Mouse (Mus musculus) heart, adult 18-20 months (tissue): Measurements from ENCODE around the gene Slc17a7. TPM values are rescaled to one million over a fixed set of nuclear protein-coding genes. Genes with fewer than 3 reads are reported as not detected.
"Not testable (repeated sequence)": the region's sequence is repeated elsewhere in the genome, so short reads cannot be mapped to it uniquely, and the experiment has no call there.

Experiments
- DNase-seq, 2 experiments: peaks; one replicate each; pipeline ENCODE4 v3.0.0; 2021 to 2022; ENCODE audit warnings: mixed read lengths in 1 of 2
- long read RNA-seq, 2 experiments: library from polyadenylated mRNA; stranded (forward); transcript quantifications; one replicate each; pipeline ENCODE4 v2.0.0; 2021
- total RNA-seq, 2 experiments: library from RNA; stranded (reverse); gene quantifications; 2 replicates each; pipeline ENCODE4 v1.2.3; 2021

The Slc17a7 gene
- 10 to 100 TPM; 29.7 to 32.4 TPM for total RNA-seq
- long read RNA-seq, experiment 1, transcript Slc17a7-201 (12 exons, 2,915 nt): major isoform, 27 of 35 reads
- long read RNA-seq, experiment 1, partial matches to known transcripts: 1 of 35 reads
- long read RNA-seq, experiment 1, other reads (novel, unspliced or antisense): 7 of 35 reads
- long read RNA-seq, experiment 2, transcript Slc17a7-201 (12 exons, 2,915 nt): major isoform, 8 of 14 reads
- long read RNA-seq, experiment 2, partial matches to known transcripts: 2 of 14 reads
- long read RNA-seq, experiment 2, other reads (novel, unspliced or antisense): 3 of 14 reads

GRCm38 (mm10) chr7:45163735-45164490 is at the start of gene Slc17a7:
TSS of gene Slc17a7 (plus strand) at chr7:45163949.
- DNase-seq: no peak

- no peak for DNase-seq
Observed at GRCm38 (mm10) chr7:45117566-45117965, 46.2 kb upstream of the Slc17a7 start.

- no peak for DNase-seq
Observed at GRCm38 (mm10) chr7:45118336-45118735, 45.4 kb upstream of the Slc17a7 start.

- DNase-seq: no peak
Observed at GRCm38 (mm10) chr7:45119780-45120709, 43.7 kb upstream of the Slc17a7 start.

GRCm38 (mm10) chr7:45121404-45121803 is 42.3 kb upstream of the Slc17a7 start:
- DNase-seq: peak; percentile 56 to 90

DNA sequence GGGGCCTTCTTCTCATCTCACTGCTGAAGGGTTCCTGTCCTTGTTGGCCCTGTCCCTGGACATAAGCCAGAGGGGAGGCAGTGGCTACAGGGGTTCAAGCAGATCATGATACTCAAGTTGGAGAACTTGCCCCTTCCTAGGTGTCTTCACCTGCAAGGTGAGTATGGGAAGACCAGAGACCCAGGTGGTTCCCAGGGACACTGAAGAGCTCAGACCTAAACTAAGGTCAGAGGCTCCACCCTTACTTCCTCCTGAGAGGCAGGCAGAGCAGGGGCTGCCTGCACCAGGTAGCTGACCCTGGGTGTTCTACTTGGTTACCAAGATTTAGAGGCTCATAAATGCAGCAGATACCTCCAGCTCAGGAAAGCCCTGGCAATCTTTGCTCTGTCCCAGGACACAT is 41.8 kb upstream of the Slc17a7 start:
- no peak for DNase-seq

DNA sequence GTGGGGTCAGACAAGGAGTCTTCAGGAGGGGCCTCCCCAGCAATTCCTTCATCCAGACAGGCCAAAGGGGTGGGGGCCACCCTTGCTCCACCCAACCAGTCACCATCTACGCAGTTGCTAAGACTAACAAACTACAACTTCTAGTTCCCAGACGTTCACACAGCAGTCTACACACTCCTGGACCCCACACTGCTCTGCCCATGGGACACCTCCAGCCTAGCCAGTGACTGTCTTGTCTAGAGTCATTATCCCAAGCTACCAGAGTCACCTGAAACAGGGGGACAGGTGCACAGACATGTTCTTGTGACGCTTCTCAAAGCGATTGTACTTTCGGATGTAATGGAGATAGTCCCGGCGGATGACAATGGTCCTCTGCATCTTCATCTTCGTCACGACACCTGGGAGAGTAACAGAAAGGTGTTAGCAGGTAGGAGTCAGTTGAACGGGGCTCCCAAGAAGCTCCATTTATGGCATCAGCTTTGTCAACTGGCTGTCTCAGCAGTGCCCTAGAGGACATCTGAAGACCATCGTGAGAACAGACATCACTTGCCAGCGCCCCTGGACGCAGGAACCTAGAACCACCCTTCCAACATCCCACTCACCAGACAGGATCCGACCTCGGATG is 41.1 kb upstream of the Slc17a7 start:
- no peak for DNase-seq

DNA sequence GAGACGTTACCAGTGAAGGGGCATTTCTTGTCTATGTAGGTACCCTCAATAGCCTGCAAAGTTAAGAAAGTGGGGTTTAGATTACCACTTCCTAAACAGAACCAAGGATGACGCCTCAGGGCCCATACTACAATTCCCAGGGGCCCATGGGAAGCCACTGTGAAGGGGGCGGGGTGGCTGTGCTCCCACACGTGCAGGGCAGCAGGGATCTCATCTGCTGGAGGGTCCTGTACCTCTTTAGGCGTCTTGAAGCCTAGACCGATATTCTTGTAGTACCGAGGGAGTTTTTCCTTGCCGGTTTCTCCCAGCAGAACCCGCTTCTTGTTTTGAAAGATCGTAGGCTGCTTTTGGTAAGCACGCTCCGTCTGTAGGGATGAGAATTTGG is 40.6 kb upstream of the Slc17a7 start:
- DNase-seq: no peak

DNA sequence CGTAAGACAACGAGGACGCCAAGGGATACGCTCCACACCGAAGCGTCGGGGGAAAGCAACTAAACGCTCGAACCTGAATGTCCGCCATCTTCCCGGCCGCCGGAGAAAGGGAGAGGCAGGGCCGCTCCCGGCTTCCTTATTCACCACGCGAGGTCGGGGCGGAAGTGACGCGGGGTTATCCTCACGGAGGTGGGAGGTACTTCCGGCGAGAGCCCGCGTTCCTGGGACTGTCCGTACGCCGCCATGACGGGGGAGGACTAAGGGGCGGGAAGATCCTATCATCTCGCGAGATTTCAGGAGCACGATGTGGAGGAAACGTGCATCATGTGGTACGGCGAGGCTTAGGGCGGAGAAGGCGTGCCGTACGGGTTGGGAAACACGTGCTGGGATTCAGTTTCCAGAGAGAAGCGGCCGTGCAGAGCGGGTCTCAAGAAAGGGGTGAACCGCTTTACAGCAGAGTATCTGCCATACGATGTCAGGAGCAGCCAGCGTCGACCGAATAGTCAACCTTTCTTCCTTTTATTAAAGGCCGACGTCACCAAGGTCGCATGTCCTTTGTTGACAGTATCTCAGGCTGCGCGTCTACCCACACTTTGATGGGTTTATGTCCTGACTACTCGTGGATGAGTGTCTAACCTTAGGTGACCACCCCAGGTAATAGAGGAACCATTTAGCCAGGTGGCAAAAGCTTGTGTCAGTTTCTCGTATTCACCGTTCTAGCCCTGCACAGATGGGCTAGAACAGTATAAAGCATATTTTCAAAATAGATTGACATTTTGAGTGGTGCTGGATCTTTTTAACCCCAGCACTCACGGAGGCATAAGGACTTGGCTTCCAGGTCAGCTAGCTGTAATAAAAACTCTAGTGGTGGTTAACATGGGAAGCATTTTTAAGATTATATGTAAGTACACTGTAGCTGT is 39.3 kb upstream of the Slc17a7 start, which contains the start of gene Rps11:
TSS of gene Rps11 (minus strand) at position 216 of the 920 bp plus-strand sequence.
- peak; percentile 99 to 100 for DNase-seq

DNA sequence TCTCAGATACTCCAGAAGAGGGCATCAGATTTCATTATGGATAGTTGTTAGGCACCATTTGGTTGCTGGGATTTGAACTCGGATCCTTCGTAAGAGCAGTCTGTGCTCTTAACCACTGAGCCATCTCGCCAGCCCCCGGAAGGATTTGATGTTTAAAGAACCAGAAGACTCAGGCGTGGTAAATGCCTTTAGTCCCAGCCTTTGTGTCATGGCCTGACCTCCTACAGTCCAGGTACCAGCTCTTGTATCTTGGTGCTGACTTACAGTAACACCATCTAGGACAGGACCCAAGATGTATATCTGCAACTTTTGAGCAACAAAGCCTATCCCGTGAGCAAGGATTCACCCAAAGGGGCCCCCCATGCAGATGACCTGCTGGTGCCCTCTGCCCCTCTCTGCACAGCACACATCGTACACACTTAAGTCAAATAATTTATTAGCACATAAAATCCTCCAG is 38.6 kb upstream of the Slc17a7 start:
- no peak for DNase-seq

GRCm38 (mm10) chr7:45125649-45126048 is 38.1 kb upstream of the Slc17a7 start:
- not testable (repeated sequence) for DNase-seq

GRCm38 (mm10) chr7:45126147-45126843 is 37.5 kb upstream of the Slc17a7 start:
- no peak for DNase-seq

- no peak for DNase-seq
Observed at GRCm38 (mm10) chr7:45126844-45127699, 36.7 kb upstream of the Slc17a7 start.

GRCm38 (mm10) chr7:45127700-45128224 is 36.0 kb upstream of the Slc17a7 start:
- no peak for DNase-seq

- DNase-seq: peak; percentile 99 to 100
Observed at GRCm38 (mm10) chr7:45128624-45129246, 35.0 kb upstream of the Slc17a7 start, which contains the start of gene Rpl13a. TSS of gene Rpl13a (minus strand) at chr7:45128761.

DNA sequence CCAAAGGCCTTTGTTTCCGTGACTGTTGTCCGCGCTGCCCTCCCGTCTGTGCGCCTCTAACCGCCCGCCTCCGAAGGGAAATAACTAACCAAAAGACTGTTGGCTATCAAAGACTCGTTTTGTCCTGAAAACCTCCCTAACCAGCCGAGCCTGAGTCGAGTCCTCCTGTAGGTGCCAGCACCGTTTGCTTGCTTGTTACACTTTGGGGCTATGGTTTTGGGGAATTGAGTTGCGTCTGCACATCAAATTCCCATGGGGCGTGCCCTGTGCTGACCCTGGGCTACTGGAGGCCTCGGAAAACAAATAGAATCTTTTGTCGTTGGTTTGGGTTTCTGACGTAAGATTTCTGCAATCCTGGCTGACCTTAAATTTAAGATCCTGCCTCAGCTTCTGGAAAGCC is 34.4 kb upstream of the Slc17a7 start:
- peak in 1 of 2 experiments; percentile 63 for DNase-seq

DNA sequence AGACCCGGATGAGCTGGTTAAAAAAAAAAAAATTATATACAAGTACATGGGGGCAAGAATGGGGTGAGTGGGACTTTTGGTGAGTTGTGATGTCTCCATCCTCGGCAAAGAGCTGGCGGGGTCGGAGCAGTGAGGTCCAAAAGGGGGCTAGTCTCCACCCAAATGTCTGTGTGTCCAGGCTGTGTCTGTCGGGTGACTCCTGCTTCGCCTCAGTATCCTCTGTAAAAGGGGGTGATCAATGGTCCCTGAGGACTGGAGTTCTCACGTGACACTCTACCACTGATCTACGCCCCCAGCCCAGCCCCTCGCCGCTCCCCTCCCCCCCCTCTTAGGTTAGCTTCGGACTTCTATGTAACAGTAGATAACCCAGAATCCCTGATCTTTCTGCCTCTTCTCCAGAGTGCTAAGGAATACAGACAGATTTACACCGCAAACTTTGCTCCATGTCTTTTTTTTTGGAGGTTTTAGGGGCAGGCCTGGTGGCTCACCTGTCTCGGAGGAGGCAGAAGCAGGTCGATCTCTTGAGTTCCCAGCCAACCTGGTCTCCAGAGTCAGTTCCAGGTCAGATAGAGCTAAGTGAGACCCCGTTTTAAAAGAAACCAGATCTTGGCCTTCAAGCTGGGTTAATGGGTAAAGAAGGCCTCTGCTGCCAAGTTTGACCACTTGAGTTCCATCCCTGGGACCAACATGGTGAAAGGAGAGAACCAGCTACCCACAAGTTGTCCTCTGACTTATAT is 33.8 kb upstream of the Slc17a7 start:
- DNase-seq: no peak
